Mouse (Mus musculus): ENCODE measurements at regions not wholly inside any gene's neighbourhood (a gene's known extent, or its start where the extent isn't known, plus 50 kb on each side); places are given as distances from the start of the nearest gene placed in this dataset.

GRCm38 (mm10) chr2:114723971-114724666, 69.4 kb upstream of the Dph6 start:
- TF ChIP-seq CTCF (IDR thresholded peaks at IDR 0.05) (no peak), EP300 (IDR thresholded peaks at IDR 0.05; ENCODE audit: insufficient read depth, low read depth, low read length) (no peak)

Data from heart, adult 2 months (tissue).